Mouse (Mus musculus) limb, embryonic 11.5 days (tissue): ENCODE measurements at regions not wholly inside any gene's neighbourhood (a gene's known extent, or its start where the extent isn't known, plus 50 kb on each side); places are given as distances from the start of the nearest gene placed in this dataset.
A peak's percentile ranks its signal among the peaks of the same experiment; 100 is the strongest.

Experiments
- ATAC-seq: fragments of 200-750 bp; cut with Nextera tagmentation; 2 replicates; pipeline ENCODE4 v1.8.0; 2017; ENCODE audit warnings: low read depth; ENCODE audit not compliant: insufficient number of reproducible peaks, low FRiP score, low TSS enrichment
- DNase-seq: peaks from one replicate; pipeline ENCODE4 v3.0.0-alpha.2; 2015; ENCODE audit warnings: low spot score
- H3K27ac ChIP-seq: fragments of 300-500 bp; sonication (generic); replicated peaks from 2 replicates; pipeline ENCODE4 v1.5.1; 2014; ENCODE audit warnings: low read depth, mild to moderate bottlenecking, low read length
- H3K27me3 ChIP-seq: fragments of 300-500 bp; sonication (generic); 2 replicates; pipeline ENCODE4 v1.6.1; 2014; ENCODE audit warnings: mild to moderate bottlenecking, low read length, mixed read lengths; ENCODE audit not compliant: control insufficient read depth, insufficient read depth
- H3K36me3 ChIP-seq: fragments of 300-500 bp; sonication (generic); 2 replicates; pipeline ENCODE4 v1.6.1; 2014; ENCODE audit warnings: mild to moderate bottlenecking, low read length, moderate library complexity, mixed read lengths; ENCODE audit not compliant: control insufficient read depth, insufficient read depth
- H3K4me1 ChIP-seq: fragments of 300-500 bp; sonication (generic); 2 replicates; pipeline ENCODE4 v1.6.1; 2014; ENCODE audit warnings: low read length, mixed read lengths; ENCODE audit not compliant: control insufficient read depth, insufficient read depth
- H3K4me2 ChIP-seq: fragments of 300-500 bp; sonication (generic); 2 replicates; pipeline ENCODE4 v1.6.1; 2014; ENCODE audit warnings: low read depth, mild to moderate bottlenecking, moderate library complexity; ENCODE audit not compliant: severe bottlenecking
- H3K4me3 ChIP-seq: fragments of 300-500 bp; sonication (generic); 2 replicates; pipeline ENCODE4 v1.5.1; 2014; ENCODE audit warnings: low read depth, low read length
- H3K9ac ChIP-seq: fragments of 300-500 bp; sonication (generic); 2 replicates; pipeline ENCODE4 v1.6.1; 2014; ENCODE audit warnings: mild to moderate bottlenecking, low read length
- H3K9me3 ChIP-seq: fragments of 300-500 bp; sonication (generic); 2 replicates; pipeline ENCODE4 v1.6.1; 2016; ENCODE audit warnings: low read length; ENCODE audit not compliant: control insufficient read depth
- WGBS: fragments of 180-500 bp; shearing (Covaris S2); extraction: QIAGEN DNeasy Blood & Tissue Kit; methylation state at CpG from one replicate; pipeline ENCODE4 v1.1.7; 2014; 5-methylcytosine and 5-hydroxymethylcytosine counted together

DNA sequence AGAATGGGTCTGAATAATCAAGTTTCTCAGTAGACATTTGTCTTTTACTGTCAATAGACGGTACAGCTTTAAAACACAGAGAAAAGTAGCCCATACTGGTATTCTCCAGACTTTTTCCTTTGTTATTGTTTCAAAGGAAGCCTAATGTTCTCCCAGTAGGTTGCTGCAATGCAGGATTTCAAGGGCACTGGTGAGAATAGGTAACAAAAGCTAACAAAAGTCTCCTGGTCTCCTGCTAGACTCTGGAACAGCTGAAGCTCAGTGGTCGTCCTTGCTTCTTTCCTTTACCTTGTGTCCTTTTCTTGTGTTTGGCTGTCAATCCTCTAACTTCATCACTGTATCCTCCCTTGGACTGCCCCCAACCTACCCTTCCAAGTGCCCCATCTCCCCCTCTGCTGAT, 350.9 kb downstream of the Wdr72 start:
- H3K4me3 ChIP-seq, result no peak overlapping the region
- H3K27me3 ChIP-seq, result no peaks in the 10 kb centered on the region
- 66% methylated on average over 2 of the region's 2 CpGs for WGBS
- H3K9me3 ChIP-seq, result no peaks in the 10 kb centered on the region
- ATAC-seq (no peak), DNase-seq (no peak)
- no peaks in the 10 kb centered on the region for H3K4me1 ChIP-seq
- no peak overlapping the region for H3K9ac ChIP-seq
- H3K4me2 ChIP-seq, result no peak overlapping the region
- no peaks in the 10 kb centered on the region for H3K36me3 ChIP-seq
- no peak overlapping the region for H3K27ac ChIP-seq

DNA sequence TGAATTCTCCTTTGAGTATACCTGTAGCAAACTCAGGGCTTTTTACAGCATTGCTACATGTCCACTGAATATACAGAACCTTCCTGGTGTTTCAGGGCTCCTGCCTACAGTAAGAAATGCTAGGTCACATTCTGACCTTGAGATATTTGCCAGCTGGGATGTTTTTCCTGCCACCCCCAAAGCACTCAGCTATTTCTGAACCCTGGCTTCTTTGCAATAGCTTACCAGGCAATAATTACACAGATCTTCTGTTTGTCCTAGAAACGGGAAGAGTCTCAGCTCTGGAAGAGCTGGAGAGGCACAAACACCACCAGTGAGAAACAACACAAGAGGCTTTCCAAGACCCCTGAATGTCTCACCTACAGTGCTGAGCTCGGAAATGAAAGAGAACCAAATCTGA, 366.7 kb downstream of the Wdr72 start:
- Histone ChIP-seq H3K27ac (no peak overlapping the region), H3K27me3 (no peaks in the 10 kb centered on the region), H3K9ac (no peak overlapping the region), H3K4me2 (no peak overlapping the region), H3K4me1 (no peaks in the 10 kb centered on the region), H3K4me3 (no peak overlapping the region), H3K9me3 (no peaks in the 10 kb centered on the region), H3K36me3 (no peaks in the 10 kb centered on the region)
- WGBS, result 59% methylated on average over 2 of the region's 2 CpGs
- DNase-seq (no peak), ATAC-seq (no peak)

GRCm38 (mm10) chr9:74479273-74479672, 369.1 kb downstream of the Wdr72 start:
- Histone ChIP-seq H3K4me3 (no peak overlapping the region), H3K9ac (no peak overlapping the region), H3K27ac (no peak overlapping the region), H3K9me3 (no peaks in the 10 kb centered on the region), H3K4me2 (no peak overlapping the region), H3K36me3 (no peaks in the 10 kb centered on the region), H3K27me3 (no peaks in the 10 kb centered on the region), H3K4me1 (no peaks in the 10 kb centered on the region)
- ATAC-seq, result no peak
- 68% methylated on average over 8 of the region's 8 CpGs for whole genome bisulfite sequencing
- DNase-seq, result no peak

GRCm38 (mm10) chr9:74513887-74514286, 347.8 kb upstream of the Onecut1 start:
- no peak for DNase-seq
- Histone ChIP-seq H3K27ac (no peak overlapping the region), H3K27me3 (no peaks in the 10 kb centered on the region), H3K4me1 (no peaks in the 10 kb centered on the region), H3K36me3 (no peaks in the 10 kb centered on the region), H3K9me3 (no peaks in the 10 kb centered on the region), H3K9ac (no peak overlapping the region), H3K4me2 (no peak overlapping the region), H3K4me3 (no peak overlapping the region)
- WGBS, result 74% methylated on average over 2 of the region's 2 CpGs
- no peak for ATAC-seq

DNA sequence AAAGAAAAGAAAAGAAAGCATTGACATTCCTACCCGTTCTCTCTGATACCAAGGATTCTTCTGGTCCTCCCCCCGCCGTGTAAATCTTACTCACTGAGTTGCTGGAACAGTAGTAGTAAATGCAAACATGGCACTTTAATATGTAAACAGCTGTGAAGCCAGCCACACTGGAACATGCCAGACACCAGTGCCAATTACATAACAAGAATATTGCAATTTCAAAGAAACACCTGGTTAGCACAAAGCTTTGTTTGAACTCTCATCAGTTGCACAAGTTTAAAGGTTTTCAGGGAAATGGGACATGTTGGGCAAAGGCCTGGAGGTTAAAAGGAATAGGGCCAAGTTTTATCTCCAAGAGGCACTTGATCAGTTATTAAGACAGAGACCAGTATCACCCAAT, 333.2 kb upstream of the Onecut1 start:
- H3K36me3 ChIP-seq, result no peaks in the 10 kb centered on the region
- H3K9ac ChIP-seq, result no peak overlapping the region
- no peaks in the 10 kb centered on the region for H3K27me3 ChIP-seq
- H3K4me2 ChIP-seq, result no peak overlapping the region
- no peaks in the 10 kb centered on the region for H3K4me1 ChIP-seq
- ATAC-seq (no peak), DNase-seq (no peak)
- no peak overlapping the region for H3K4me3 ChIP-seq
- no peaks in the 10 kb centered on the region for H3K9me3 ChIP-seq
- no peak overlapping the region for H3K27ac ChIP-seq
- 86% methylated on average over 3 of the region's 3 CpGs for WGBS

- no peaks in the 10 kb centered on the region for H3K36me3 ChIP-seq
- H3K4me1 ChIP-seq, result no peaks in the 10 kb centered on the region
- no peak overlapping the region for H3K27ac ChIP-seq
- H3K27me3 ChIP-seq, result no peaks in the 10 kb centered on the region
- H3K9me3 ChIP-seq, result no peaks in the 10 kb centered on the region
- no peak overlapping the region for H3K9ac ChIP-seq
- WGBS, result 15% methylated on average over 10 of the region's 10 CpGs
- H3K4me3 ChIP-seq, result no peak overlapping the region
- DNase-seq (peak; percentile 79), ATAC-seq (no peak)
- H3K4me2 ChIP-seq, result no peak overlapping the region
These were observed 331.4 kb upstream of the Onecut1 start for GRCm38 (mm10) chr9:74530317-74530716.

DNA sequence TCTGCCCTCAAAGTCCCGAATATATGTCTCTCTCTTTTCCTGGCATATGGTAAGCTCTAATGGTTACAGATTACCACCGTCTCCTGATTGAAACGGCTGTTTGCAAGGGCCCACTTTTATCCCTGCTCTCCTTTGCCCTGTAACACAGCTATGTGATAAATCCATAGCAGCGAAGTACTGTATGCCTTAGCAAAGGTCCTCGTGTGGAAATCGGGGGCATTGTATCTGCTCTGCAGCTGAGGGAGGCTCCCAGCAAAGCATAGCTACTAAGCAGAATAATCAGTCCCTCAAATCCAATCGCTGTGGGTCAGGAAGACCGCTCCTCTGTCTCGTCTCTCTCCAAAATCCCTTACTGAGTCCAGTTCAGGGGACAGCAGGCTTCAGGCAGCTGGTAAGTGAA, 331.0 kb upstream of the Onecut1 start:
- Histone ChIP-seq H3K9ac (no peak overlapping the region), H3K36me3 (no peaks in the 10 kb centered on the region), H3K9me3 (no peaks in the 10 kb centered on the region), H3K4me2 (no peak overlapping the region), H3K27ac (no peak overlapping the region), H3K27me3 (no peaks in the 10 kb centered on the region), H3K4me3 (no peak overlapping the region), H3K4me1 (no peaks in the 10 kb centered on the region)
- ATAC-seq (no peak), DNase-seq (no peak)
- WGBS, result 58% methylated on average over 9 of the region's 9 CpGs

DNA sequence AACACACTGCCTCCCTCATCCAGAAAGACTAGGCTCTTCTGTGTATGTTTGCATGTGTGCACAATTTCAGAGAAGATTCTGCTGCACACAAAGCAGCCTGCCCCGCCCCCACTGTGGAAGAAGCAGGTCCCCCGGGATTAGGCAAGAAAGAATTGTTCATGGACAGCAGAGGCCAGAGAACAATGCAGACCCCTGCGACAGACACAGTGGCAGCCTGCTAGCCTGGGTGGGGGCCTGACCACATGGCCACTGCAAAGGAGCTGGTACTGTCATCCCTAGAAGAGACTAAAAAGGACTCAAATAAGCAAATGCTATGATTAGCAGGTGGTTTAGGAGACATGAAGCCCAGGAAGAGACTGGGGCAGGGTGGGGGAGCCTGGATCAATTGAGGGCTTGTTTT, 329.7 kb upstream of the Onecut1 start:
- 66% methylated on average over 3 of the region's 3 CpGs for WGBS
- ATAC-seq (no peak), DNase-seq (no peak)
- H3K9ac ChIP-seq, result no peak overlapping the region
- no peak overlapping the region for H3K4me2 ChIP-seq
- no peaks in the 10 kb centered on the region for H3K27me3 ChIP-seq
- H3K36me3 ChIP-seq, result no peaks in the 10 kb centered on the region
- no peaks in the 10 kb centered on the region for H3K9me3 ChIP-seq
- H3K4me1 ChIP-seq, result no peaks in the 10 kb centered on the region
- no peak overlapping the region for H3K4me3 ChIP-seq
- no peak overlapping the region for H3K27ac ChIP-seq

DNA sequence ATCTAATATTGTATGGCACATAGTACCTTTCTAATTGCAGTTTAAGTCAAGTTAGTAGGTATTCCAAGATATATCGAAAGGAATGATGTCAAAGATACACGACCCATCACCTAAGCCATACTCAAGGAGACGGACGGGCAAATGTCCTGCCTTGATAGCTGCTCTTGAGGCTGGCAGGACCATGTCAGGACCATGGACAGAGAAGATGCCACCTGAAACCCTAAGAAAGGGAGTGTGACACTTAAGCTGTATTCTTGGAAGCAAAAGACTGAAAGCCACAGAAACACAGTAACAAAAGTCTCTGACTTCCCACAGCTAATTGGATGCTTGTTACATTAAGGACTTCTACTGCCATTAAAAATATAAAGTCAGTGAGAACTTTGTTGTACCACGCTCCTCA, 326.7 kb upstream of the Onecut1 start:
- Histone ChIP-seq H3K9me3 (no peaks in the 10 kb centered on the region), H3K27ac (no peak overlapping the region), H3K4me2 (no peak overlapping the region), H3K9ac (no peak overlapping the region), H3K27me3 (no peaks in the 10 kb centered on the region), H3K4me3 (no peak overlapping the region), H3K4me1 (no peaks in the 10 kb centered on the region), H3K36me3 (no peaks in the 10 kb centered on the region)
- ATAC-seq, result no peak
- peak; percentile 50 for DNase-seq
- WGBS, result 57% methylated on average over 5 of the region's 5 CpGs
